22 mouse cellular contexts compared by ENCODE assay signal in genomic region chr14:39051542-39051941, GRCm38 (mm10).
"Had no signal": no experiment of that assay in that cellular context is flagged by ENCODE, and none has a peak within 500 bp of the region (broad histone marks: within the 10 kb centered on the region; RNA-seq: fewer than 3 reads in every experiment).

No protein-coding gene starts in this region.

- H3K4me1 ChIP-seq: kidney, embryonic 15.5 days; limb, embryonic 12.5 days; limb, embryonic 15.5 days; midbrain, embryonic 10.5 days; midbrain, embryonic 13.5 days; neural tube, embryonic 13.5 days; stomach, embryonic 15.5 days had no signal

- H3K9me3 ChIP-seq: kidney, embryonic 15.5 days; limb, embryonic 12.5 days; limb, embryonic 15.5 days; midbrain, embryonic 10.5 days; midbrain, embryonic 13.5 days; neural tube, embryonic 13.5 days; stomach, embryonic 15.5 days had no signal

- H3K36me3 ChIP-seq: kidney, embryonic 15.5 days; limb, embryonic 12.5 days; limb, embryonic 15.5 days; midbrain, embryonic 10.5 days; midbrain, embryonic 13.5 days; neural tube, embryonic 13.5 days; stomach, embryonic 15.5 days had no signal

- H3K9ac ChIP-seq: kidney, embryonic 15.5 days; limb, embryonic 12.5 days; limb, embryonic 15.5 days; lung, embryonic 14.5 days; midbrain, embryonic 13.5 days; neural tube, embryonic 13.5 days; stomach, embryonic 15.5 days had no signal

- ATAC-seq: lung, postnatal 0 days; midbrain, embryonic 13.5 days; midbrain, embryonic 16.5 days had no signal

- H3K4me3 ChIP-seq: kidney, embryonic 15.5 days; limb, embryonic 12.5 days; limb, embryonic 15.5 days; midbrain, embryonic 10.5 days; midbrain, embryonic 13.5 days; myocyte; neural tube, embryonic 13.5 days; stomach, embryonic 15.5 days had no signal

- H3K27me3 ChIP-seq: kidney, embryonic 15.5 days; limb, embryonic 12.5 days; limb, embryonic 15.5 days; midbrain, embryonic 13.5 days; neural tube, embryonic 13.5 days; stomach, embryonic 15.5 days had no signal

- H3K4me2 ChIP-seq: kidney, embryonic 15.5 days; limb, embryonic 12.5 days; limb, embryonic 15.5 days; lung, embryonic 14.5 days; midbrain, embryonic 13.5 days; neural tube, embryonic 13.5 days; stomach, embryonic 15.5 days had no signal

- H3K27ac ChIP-seq: kidney, embryonic 15.5 days; limb, embryonic 12.5 days; limb, embryonic 15.5 days; macrophage; midbrain, embryonic 10.5 days; midbrain, embryonic 13.5 days; neural tube, embryonic 13.5 days; stomach, embryonic 15.5 days had no signal

- DNase-seq: kidney, adult 8-10 months; kidney, postnatal 14 days; kidney, postnatal 4 days; left cerebral cortex, postnatal 4 days; lung, embryonic 14.5 days; retina, postnatal 1 day; right cerebral cortex, postnatal 25 days; spleen, adult 18-20 months; thymus, adult 18-20 months; thymus, postnatal 14 days; thymus, postnatal 4 days had no signal
